Mouse (Mus musculus) CH12.LX (cell line): ENCODE data around the gene Acan. TPM values are rescaled to one million over a fixed set of nuclear protein-coding genes. Genes with fewer than 3 reads are reported as not detected.

Experiments
- DNase-seq: peaks from one replicate; pipeline ENCODE4 v3.0.0-alpha.2; 2013; ENCODE audit errors: extremely low read depth
- H3K27ac ChIP-seq: 2 replicates; pipeline ENCODE4 v1.5.1; 2012; ENCODE audit warnings: low read depth, mild to moderate bottlenecking, control low read depth, moderate library complexity; ENCODE audit not compliant: insufficient read depth
- H3K27me3 ChIP-seq: replicated peaks from 2 replicates; pipeline ENCODE3; 2012; ENCODE audit warnings: inconsistent platforms
- H3K36me3 ChIP-seq, 2 experiments: replicated peaks in 1 of 2; 2 replicates each; pipeline versions ENCODE3 to v1.6.1; 2012; ENCODE audit warnings: inconsistent platforms in 1 of 2, low read length in 1 of 2, mild to moderate bottlenecking in 1 of 2, mixed read lengths in 1 of 2, moderate library complexity in 1 of 2; ENCODE audit not compliant: control insufficient read depth in 1 of 2, insufficient read depth in 1 of 2
- H3K4me1 ChIP-seq, 2 experiments: 2 replicates each; pipeline ENCODE4 v1.6.1; 2012; ENCODE audit warnings: inconsistent platforms in 1 of 2, moderate library complexity in 1 of 2; ENCODE audit not compliant: insufficient read depth in 2 of 2, control insufficient read depth in 1 of 2
- H3K4me2 ChIP-seq: 2 replicates; pipeline ENCODE4 v1.6.1; 2012; ENCODE audit warnings: low read depth, mild to moderate bottlenecking, control low read depth; ENCODE audit not compliant: poor library complexity, insufficient read depth, severe bottlenecking
- H3K4me3 ChIP-seq, 3 experiments: fragments of 150-350 bp in 1 of 3; sonication (generic) in 1 of 3; replicated peaks in 1 of 3; 2 replicates each; pipeline versions ENCODE3 to v1.5.1; 2011 to 2012; ENCODE audit warnings: low read depth in 2 of 3, low read length in 2 of 3, mild to moderate bottlenecking in 2 of 3, moderate library complexity in 2 of 3, control low read depth in 1 of 3, improper control_type of control experiment in 1 of 3, inconsistent platforms in 1 of 3, mixed read lengths in 1 of 3; ENCODE audit not compliant: poor library complexity in 1 of 3
- H3K79me2 ChIP-seq: replicated peaks from 2 replicates; pipeline ENCODE4 v1.6.1; 2012; ENCODE audit warnings: mild to moderate bottlenecking, moderate library complexity; ENCODE audit not compliant: control insufficient read depth, poor library complexity, insufficient read depth, severe bottlenecking; ENCODE audit errors: extremely low read depth
- H3K9ac ChIP-seq: 2 replicates; pipeline ENCODE4 v1.6.1; 2012; ENCODE audit warnings: low read depth, mild to moderate bottlenecking, control low read depth, moderate library complexity; ENCODE audit not compliant: insufficient read depth
- H3K9me3 ChIP-seq: replicated peaks from 2 replicates; pipeline ENCODE3; 2012; ENCODE audit warnings: low read length, inconsistent platforms, mixed read lengths
- BHLHE40 ChIP-seq: IDR thresholded peaks from 2 replicates; pipeline ENCODE4 v1.6.1; 2011; ENCODE audit warnings: mild to moderate bottlenecking, low read depth, low read length, improper control_type of control experiment
- CHD1 ChIP-seq: IDR thresholded peaks from 2 replicates; pipeline ENCODE4 v1.6.1; 2012; ENCODE audit warnings: low read depth, low read length, improper control_type of control experiment, inconsistent platforms
- CHD2 ChIP-seq: IDR thresholded peaks from 2 replicates; pipeline ENCODE4 v1.6.1; 2011; ENCODE audit warnings: low read length, improper control_type of control experiment
- CTCF ChIP-seq, 2 experiments: IDR thresholded peaks in 1 of 2; conservative IDR thresholded peaks in 1 of 2; 2 replicates each; pipeline ENCODE4 v1.5.1; 2011 to 2012; ENCODE audit warnings: low read depth in 2 of 2, low read length in 2 of 2, improper control_type of control experiment in 1 of 2, inconsistent platforms in 1 of 2, mild to moderate bottlenecking in 1 of 2, moderate library complexity in 1 of 2
- E2F4 ChIP-seq: IDR thresholded peaks from 2 replicates; pipeline ENCODE4 v1.6.1; 2011; ENCODE audit warnings: low read depth, low read length, improper control_type of control experiment; ENCODE audit not compliant: insufficient replicate concordance
- EP300 ChIP-seq: IDR thresholded peaks from 2 replicates; pipeline ENCODE4 v1.6.1; 2011; ENCODE audit warnings: low read length, improper control_type of control experiment
- GABPA ChIP-seq: IDR thresholded peaks from 2 replicates; pipeline ENCODE4 v1.6.1; 2012; ENCODE audit warnings: low read depth, low read length, improper control_type of control experiment, inconsistent platforms; ENCODE audit not compliant: insufficient replicate concordance
- HCFC1 ChIP-seq: IDR thresholded peaks from 2 replicates; pipeline ENCODE4 v1.6.1; 2012; ENCODE audit warnings: low read depth, mild to moderate bottlenecking, inconsistent platforms, low read length, improper control_type of control experiment
- IRF4 ChIP-seq: IDR thresholded peaks from 2 replicates; pipeline ENCODE4 v1.6.1; 2014; ENCODE audit warnings: low read depth, mild to moderate bottlenecking, inconsistent platforms, low read length, improper control_type of control experiment
- KAT2A ChIP-seq: IDR thresholded peaks from 2 replicates; pipeline ENCODE4 v1.6.1; 2012; ENCODE audit warnings: low read length, improper control_type of control experiment, inconsistent platforms; ENCODE audit not compliant: insufficient replicate concordance
- MAFK ChIP-seq: IDR thresholded peaks from 2 replicates; pipeline ENCODE4 v1.6.1; 2011; ENCODE audit warnings: low read length, improper control_type of control experiment; ENCODE audit not compliant: insufficient replicate concordance
- MAX ChIP-seq: IDR thresholded peaks from 2 replicates; pipeline ENCODE4 v1.6.1; 2011; ENCODE audit warnings: low read length, improper control_type of control experiment
- MEF2A ChIP-seq: IDR thresholded peaks from 2 replicates; pipeline ENCODE4 v1.6.1; 2014; ENCODE audit warnings: low read depth, mild to moderate bottlenecking, inconsistent platforms, low read length, improper control_type of control experiment, borderline replicate concordance
- NELFE ChIP-seq: IDR thresholded peaks from 2 replicates; pipeline ENCODE4 v1.6.1; 2011; ENCODE audit warnings: low read depth, low read length, improper control_type of control experiment
- POLR2A ChIP-seq: IDR thresholded peaks from 2 replicates; pipeline ENCODE4 v1.6.1; 2011; ENCODE audit warnings: low read depth, mild to moderate bottlenecking, improper control_type of control experiment, low read length
- RAD21 ChIP-seq: IDR thresholded peaks from 2 replicates; pipeline ENCODE4 v1.6.1; 2011; ENCODE audit warnings: low read depth, mild to moderate bottlenecking, low read length, improper control_type of control experiment, moderate library complexity
- RCOR1 ChIP-seq: conservative IDR thresholded peaks from 2 replicates; pipeline ENCODE4 v1.6.1; 2012; ENCODE audit warnings: low read depth, mild to moderate bottlenecking, inconsistent platforms, low read length, improper control_type of control experiment
- SIN3A ChIP-seq: IDR thresholded peaks from 2 replicates; pipeline ENCODE4 v1.6.1; 2012; ENCODE audit warnings: low read length, improper control_type of control experiment, inconsistent platforms
- SMC3 ChIP-seq: IDR thresholded peaks from 2 replicates; pipeline ENCODE4 v1.6.1; 2011; ENCODE audit warnings: low read depth, low read length, improper control_type of control experiment
- TBP ChIP-seq: conservative IDR thresholded peaks from 2 replicates; pipeline ENCODE4 v1.6.1; 2011; ENCODE audit warnings: low read depth, low read length, improper control_type of control experiment
- TCF12 ChIP-seq: IDR thresholded peaks from 2 replicates; pipeline ENCODE4 v1.6.1; 2014; ENCODE audit warnings: low read depth, mild to moderate bottlenecking, inconsistent platforms, low read length, improper control_type of control experiment
- USF2 ChIP-seq: conservative IDR thresholded peaks from 2 replicates; pipeline ENCODE4 v1.6.1; 2011; ENCODE audit warnings: low read depth, low read length, improper control_type of control experiment
- ZMIZ1 ChIP-seq: IDR thresholded peaks from 2 replicates; pipeline ENCODE4 v1.6.1; 2012; ENCODE audit warnings: low read depth, mild to moderate bottlenecking, inconsistent platforms, low read length, improper control_type of control experiment
- ZNF384 ChIP-seq: IDR thresholded peaks from 2 replicates; pipeline ENCODE4 v1.6.1; 2012; ENCODE audit warnings: low read depth, low read length, improper control_type of control experiment, inconsistent platforms
- dilution Hi-C: fragments of 300-500 bp; cut with MboI; formaldehyde crosslinking; loops from 2 replicates; pipeline ENCODE4 v1.14.3; 2020; ENCODE audit warnings: low sequenced_read_pairs; ENCODE audit not compliant: extremely low pct_unique_long_range_greater_than_20kb, extremely low pct_ligation_motif_present
- in situ Hi-C: fragments of 300-500 bp; cut with MboI; formaldehyde crosslinking; loops from 3 replicates; pipeline ENCODE4 v1.14.3; 2019; ENCODE audit warnings: low sequenced_read_pairs, low pct_ligation_motif_present, low pct_unique_long_range_greater_than_20kb, mixed read lengths
- polyA plus RNA-seq: library from polyadenylated mRNA; unstranded; fragments of >175 nt; gene quantifications from 2 replicates; pipeline ENCODE4 v1.2.1, GENCODE M21; 2012; ENCODE audit warnings: low read depth; ENCODE audit not compliant: insufficient read length
- total RNA-seq, 2 experiments: library from RNA; depleted of rRNA; stranded (reverse); fragments of 300-350 nt in 1 of 2; fragments of >200 nt in 1 of 2; gene quantifications; 2 replicates each; pipeline ENCODE4 v1.2.3; 2012 to 2014

The Acan gene
- total and polyA plus RNA-seq, 3 experiments = not detected

- no peak for TF ChIP-seq USF2
- TF ChIP-seq CHD2 = no peak
- TF ChIP-seq GABPA = no peak
- TF ChIP-seq CHD1 = no peak
- no peak for TF ChIP-seq SMC3
- TF ChIP-seq POLR2A = no peak
- no peak for TF ChIP-seq E2F4
- no peak for TF ChIP-seq CTCF (conservative IDR thresholded peaks at IDR 0.05 in 1 of 2, IDR thresholded peaks at IDR 0.05 in 1 of 2; ENCODE audit: low read depth in 2 of 2, low read length in 2 of 2)
- no peak for TF ChIP-seq MAX
- TF ChIP-seq TBP = no peak
- TF ChIP-seq EP300 = no peak
- no peak for TF ChIP-seq ZNF384
- no peak for TF ChIP-seq SIN3A
- TF ChIP-seq NELFE = no peak
- TF ChIP-seq BHLHE40 = no peak
- TF ChIP-seq MEF2A = no peak
- TF ChIP-seq RAD21 = no peak
- TF ChIP-seq ZMIZ1 = no peak
- no peak for TF ChIP-seq KAT2A
- no peak for TF ChIP-seq MAFK
- Histone ChIP-seq H3K9me3 (no peaks in the 10 kb centered on the region), H3K4me2 (no peak overlapping the region), H3K27ac (no peak overlapping the region), H3K27me3 (peaks cover 10% of the 10 kb centered on the region), H3K4me3 (no peak overlapping the region), H3K4me1 (no peaks in the 10 kb centered on the region), H3K36me3 (peaks cover 0 to 12% of the 10 kb centered on the region in 2 experiments), H3K79me2 (no peaks in the 10 kb centered on the region), H3K9ac (no peak overlapping the region)
- DNase-seq = no peak
- dilution Hi-C loops = no loop called here
- in situ Hi-C loops = no loop called here
Measured at GRCm38 (mm10) chr7:79130385-79130784, 77.1 kb downstream of the Acan start.

- H3K79me2 ChIP-seq = no peaks in the 10 kb centered on the region
- no peak for DNase-seq
- in situ Hi-C loops (no loop called here), dilution Hi-C loops (no loop called here)
- no peak for TF ChIP-seq CHD1
- TF ChIP-seq RCOR1 = no peak
- TF ChIP-seq MAX = no peak
- TF ChIP-seq IRF4 = no peak
- no peak for TF ChIP-seq E2F4
- TF ChIP-seq BHLHE40 = no peak
- TF ChIP-seq TCF12 = no peak
- no peak for TF ChIP-seq HCFC1
- H3K27ac ChIP-seq = no peak within 1 kb of the TSS
- peaks cover 0 to 17% of the 10 kb centered on the region in 2 experiments for H3K36me3 ChIP-seq
- no peaks in the 10 kb centered on the region for H3K4me1 ChIP-seq
- peaks cover 6% of the 10 kb centered on the region for H3K27me3 ChIP-seq
- H3K9ac ChIP-seq = no peak within 1 kb of the TSS
- H3K9me3 ChIP-seq = no peaks in the 10 kb centered on the region
- H3K4me3 ChIP-seq = no peak within 1 kb of the TSS
- no peak within 1 kb of the TSS for H3K4me2 ChIP-seq
Measured at GRCm38 (mm10) chr7:79130843-79131444, 77.7 kb downstream of the Acan start, which contains the start of gene Hapln3. Hapln3 (minus strand) TSS chr7:79131018.
